Mouse (Mus musculus) gastrocnemius, adult 18-20 months (tissue): ENCODE measurements around the gene Glp2r. TPM values are rescaled to one million over a fixed set of nuclear protein-coding genes. Genes with fewer than 3 reads are reported as not detected.
A peak's percentile ranks its signal among the peaks of the same experiment; 100 is the strongest.

Experiments used
- DNase-seq: peaks from one replicate; pipeline ENCODE4 v3.0.0; 2021; ENCODE audit warnings: low spot score
- total RNA-seq, 2 experiments: library from RNA; stranded (reverse); gene quantifications; 2 replicates each; pipeline ENCODE4 v1.2.3; 2021

Gene Glp2r
- total RNA-seq, 2 experiments from 2014 or later, result 0.43 to 0.59 TPM

- DNase-seq, result no peak
Observed at GRCm38 (mm10) chr11:67638401-67638800, 132.6 kb downstream of the Glp2r start.

GRCm38 (mm10) chr11:67636905-67637586, 133.9 kb downstream of the Glp2r start:
- no peak for DNase-seq

GRCm38 (mm10) chr11:67636201-67636600, 134.8 kb downstream of the Glp2r start:
- DNase-seq, result no peak

GRCm38 (mm10) chr11:67633620-67634229, 137.2 kb downstream of the Glp2r start:
- DNase-seq, result no peak

GRCm38 (mm10) chr11:67632906-67633305, 138.0 kb downstream of the Glp2r start:
- DNase-seq, result no peak

GRCm38 (mm10) chr11:67628522-67628921, 142.4 kb downstream of the Glp2r start:
- DNase-seq, result no peak

- no peak for DNase-seq
Observed at GRCm38 (mm10) chr11:67627179-67627578, 143.8 kb downstream of the Glp2r start.

GRCm38 (mm10) chr11:67622340-67622739, 148.6 kb downstream of the Glp2r start:
- DNase-seq, result peak; percentile 18

GRCm38 (mm10) chr11:67616557-67617239, 154.3 kb downstream of the Glp2r start:
- no peak for DNase-seq

- DNase-seq, result no peak
Observed at GRCm38 (mm10) chr11:67612158-67612839, 158.7 kb downstream of the Glp2r start.

Other genes with a start within 250 kb of the Glp2r start
- under 1 TPM in 1 of 2 experiments, not detected in 1; 0.21 TPM for gene Rcvrn, start 75.8 kb downstream of the Glp2r start, total RNA-seq
- not detected for gene Gsg1l2, start 3.5 kb upstream of the Glp2r start, total RNA-seq
- 100 to 1,000 TPM; 224 to 340 TPM for gene Dhrs7c, start 27.0 kb upstream of the Glp2r start, total RNA-seq
- under 1 TPM; 0.40 to 0.57 TPM for gene Usp43, start 151.0 kb upstream of the Glp2r start, total RNA-seq
- 1 to 10 TPM; 1.7 to 6.1 TPM for gene Cfap52, start 194.5 kb upstream of the Glp2r start, total RNA-seq
- 10 to 100 TPM; 22.6 to 25.3 TPM for gene Stx8, start 195.0 kb upstream of the Glp2r start, total RNA-seq